Mouse (Mus musculus) kidney, embryonic 14.5 days (tissue): ENCODE data around the gene Uggt1. TPM values are rescaled to one million over a fixed set of nuclear protein-coding genes. Genes with fewer than 3 reads are reported as not detected.
A peak's percentile ranks its signal among the peaks of the same experiment; 100 is the strongest.

Experiments
- ATAC-seq: fragments of 200-750 bp; cut with Nextera tagmentation; 2 replicates; pipeline ENCODE4 v1.8.0; 2017; ENCODE audit warnings: moderate number of reproducible peaks, mild to moderate bottlenecking, moderate TSS enrichment, moderate library complexity; ENCODE audit not compliant: low FRiP score, low TSS enrichment
- H3K27ac ChIP-seq: fragments of 300-500 bp; sonication (generic); 2 replicates; pipeline ENCODE4 v1.5.1; 2014; ENCODE audit warnings: low read depth, mild to moderate bottlenecking, low read length, moderate library complexity, mixed read lengths
- H3K27me3 ChIP-seq: fragments of 300-500 bp; sonication (generic); 2 replicates; pipeline ENCODE4 v1.6.1; 2014; ENCODE audit warnings: mild to moderate bottlenecking, low read length; ENCODE audit not compliant: control insufficient read depth, insufficient read depth
- H3K36me3 ChIP-seq: fragments of 300-500 bp; sonication (generic); 2 replicates; pipeline ENCODE4 v1.6.1; 2014; ENCODE audit warnings: low read length, mixed read lengths; ENCODE audit not compliant: control insufficient read depth, insufficient read depth
- H3K4me1 ChIP-seq: fragments of 300-500 bp; sonication (generic); 2 replicates; pipeline ENCODE4 v1.6.1; 2014; ENCODE audit warnings: low read length, mixed read lengths; ENCODE audit not compliant: control insufficient read depth, insufficient read depth
- H3K4me2 ChIP-seq: fragments of 300-500 bp; sonication (generic); replicated peaks from 2 replicates; pipeline ENCODE4 v1.6.1; 2014; ENCODE audit warnings: low read depth, mild to moderate bottlenecking, low read length
- H3K4me3 ChIP-seq: fragments of 300-500 bp; sonication (generic); 2 replicates; pipeline ENCODE4 v1.5.1; 2014; ENCODE audit warnings: mild to moderate bottlenecking, low read length
- H3K9ac ChIP-seq: fragments of 300-500 bp; sonication (generic); 2 replicates; pipeline ENCODE4 v1.6.1; 2014; ENCODE audit warnings: low read depth, mild to moderate bottlenecking, low read length, moderate library complexity
- H3K9me3 ChIP-seq: fragments of 300-500 bp; sonication (generic); 2 replicates; pipeline ENCODE4 v1.6.1; 2016; ENCODE audit warnings: low read length; ENCODE audit not compliant: control insufficient read depth
- WGBS: fragments of 180-500 bp; shearing (Covaris S2); extraction: QIAGEN DNeasy Blood & Tissue Kit; methylation state at CpG from one replicate; pipeline ENCODE4 v1.1.7; 2014; 5-methylcytosine and 5-hydroxymethylcytosine counted together
- polyA plus RNA-seq: library from polyadenylated mRNA; unstranded; fragments of >200 nt; fragmentation: Nextera tagmentation; extraction: Ambion mirVana; gene quantifications from 2 replicates; pipeline ENCODE4 v1.2.1, GENCODE M21; 2014

Gene Uggt1
- polyA plus RNA-seq, 1 experiment from 2014 or later, result 81.1 TPM

- H3K27me3 ChIP-seq, result no peaks in the 10 kb centered on the region
- no peak overlapping the region for H3K27ac ChIP-seq
- no peaks in the 10 kb centered on the region for H3K9me3 ChIP-seq
- no peak overlapping the region for H3K4me2 ChIP-seq
- peak; percentile 56; the same call in 1 of the 2 replicates for ATAC-seq
- H3K36me3 ChIP-seq, result peaks cover 33% of the 10 kb centered on the region
- no peak overlapping the region for H3K9ac ChIP-seq
- WGBS, result 65% methylated on average over 11 of the region's 11 CpGs
- no peaks in the 10 kb centered on the region for H3K4me1 ChIP-seq
- H3K4me3 ChIP-seq, result no peak overlapping the region
Measured at GRCm38 (mm10) chr1:36105917-36106706, 138.4 kb downstream of the Uggt1 start.

GRCm38 (mm10) chr1:36100371-36100770 lies 144.1 kb downstream of the Uggt1 start:
- no peak for ATAC-seq
- Histone ChIP-seq H3K36me3 (peaks cover 25% of the 10 kb centered on the region), H3K9me3 (no peaks in the 10 kb centered on the region), H3K4me1 (no peaks in the 10 kb centered on the region), H3K4me2 (no peak overlapping the region), H3K4me3 (no peak overlapping the region), H3K27ac (no peak overlapping the region), H3K27me3 (no peaks in the 10 kb centered on the region), H3K9ac (no peak overlapping the region)
- WGBS, result 89% methylated on average over 3 of the region's 3 CpGs

DNA sequence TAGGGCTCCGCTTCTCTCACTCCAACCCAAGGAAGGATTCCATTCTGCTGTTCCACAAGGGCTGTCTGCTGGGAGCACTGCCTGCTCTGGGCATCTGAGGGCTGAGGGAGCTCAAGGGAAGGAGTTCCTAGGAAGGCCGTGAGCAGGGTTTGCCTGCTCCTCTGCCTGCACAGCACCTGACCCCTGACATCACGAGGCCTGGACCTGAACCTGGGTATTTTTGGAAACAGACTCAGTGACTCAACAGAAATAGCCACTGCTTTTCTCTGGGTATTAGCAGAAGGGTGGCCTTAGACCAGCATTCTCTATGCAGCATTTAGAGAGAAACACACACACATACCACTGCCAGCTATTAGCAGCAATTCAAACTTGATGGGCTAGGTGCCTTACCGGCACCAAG lies 146.1 kb downstream of the Uggt1 start:
- Histone ChIP-seq H3K9ac (no peak overlapping the region), H3K9me3 (no peaks in the 10 kb centered on the region), H3K4me2 (no peak overlapping the region), H3K4me3 (no peak overlapping the region), H3K27me3 (no peaks in the 10 kb centered on the region), H3K36me3 (peaks cover 25% of the 10 kb centered on the region), H3K4me1 (no peaks in the 10 kb centered on the region), H3K27ac (no peak overlapping the region)
- WGBS, result 90% methylated on average over 4 of the region's 4 CpGs
- no peak for ATAC-seq

DNA sequence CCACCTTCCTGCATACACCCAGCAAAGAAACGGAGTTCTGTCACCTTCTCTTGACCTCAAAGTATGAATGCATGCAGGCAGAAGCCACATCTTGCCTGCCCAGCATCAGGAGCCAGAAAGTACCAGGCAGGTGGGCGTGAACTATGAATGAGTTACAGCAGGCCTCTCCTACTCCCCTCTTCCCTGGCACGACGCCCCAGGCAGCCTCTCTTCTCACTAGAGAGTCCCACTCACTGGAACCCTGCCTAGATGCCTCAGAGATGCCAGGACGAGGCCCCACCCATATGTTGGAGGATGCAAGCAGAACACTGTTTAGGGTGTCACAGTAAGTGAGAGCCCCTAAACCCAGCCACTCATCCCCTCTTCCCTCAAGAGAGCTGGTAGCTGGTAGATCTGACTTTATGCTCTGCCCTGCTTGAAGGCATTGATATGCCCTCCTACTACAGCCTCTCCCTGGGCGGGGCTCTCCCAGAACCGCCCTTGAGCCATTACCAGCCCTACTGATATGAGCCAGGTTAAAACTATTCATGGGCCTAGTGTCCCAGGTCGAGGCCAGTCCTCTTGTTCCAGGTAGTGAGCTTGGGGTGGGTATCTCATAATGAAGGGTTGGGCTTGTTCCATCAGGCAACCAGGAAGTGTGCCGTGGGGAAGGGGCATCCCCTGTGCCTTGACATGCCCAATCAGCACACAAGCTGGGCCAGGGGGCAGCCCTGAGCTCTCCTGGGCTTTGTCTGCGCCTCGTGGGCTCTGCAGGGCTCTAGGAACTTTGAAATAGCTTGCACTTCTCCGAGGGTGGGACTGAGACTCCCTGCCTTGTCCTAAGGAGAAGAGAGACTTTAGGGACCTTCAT lies 148.9 kb downstream of the Uggt1 start:
- Histone ChIP-seq H3K9me3 (no peaks in the 10 kb centered on the region), H3K27ac (no peak overlapping the region), H3K4me1 (peaks cover 3% of the 10 kb centered on the region), H3K36me3 (peaks cover 29% of the 10 kb centered on the region), H3K4me2 (no peak overlapping the region), H3K9ac (no peak overlapping the region), H3K4me3 (no peak overlapping the region), H3K27me3 (no peaks in the 10 kb centered on the region)
- WGBS, result 77% methylated on average over 12 of the region's 12 CpGs
- no peak for ATAC-seq

- Histone ChIP-seq H3K9ac (no peak overlapping the region), H3K4me1 (peaks cover 22% of the 10 kb centered on the region), H3K9me3 (no peaks in the 10 kb centered on the region), H3K36me3 (peaks cover 31% of the 10 kb centered on the region), H3K27ac (no peak overlapping the region), H3K4me2 (no peak overlapping the region), H3K27me3 (no peaks in the 10 kb centered on the region), H3K4me3 (no peak overlapping the region)
- ATAC-seq, result no peak
- 93% methylated on average over 8 of the region's 8 CpGs for WGBS
Measured at GRCm38 (mm10) chr1:36093741-36094140, 150.8 kb downstream of the Uggt1 start.

DNA sequence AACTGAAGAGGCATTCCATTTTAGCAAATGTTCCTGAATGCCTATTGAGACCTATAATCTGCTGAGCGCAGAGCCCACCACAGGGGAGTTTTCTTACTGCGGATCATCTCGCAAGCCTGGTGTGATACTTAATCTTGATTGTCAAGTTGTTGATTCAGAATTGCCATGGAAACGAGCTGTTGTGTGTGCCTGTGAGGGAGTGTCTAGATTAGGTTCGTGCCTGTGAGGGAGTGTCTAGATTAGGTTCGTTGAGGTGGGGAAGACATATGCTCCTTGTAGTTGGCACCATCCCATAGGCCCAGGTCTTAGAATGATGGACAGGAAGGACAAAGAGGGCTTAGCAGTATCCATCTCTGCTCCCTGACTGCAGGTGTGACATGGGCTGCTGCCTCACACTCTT lies 153.3 kb downstream of the Uggt1 start:
- WGBS, result 75% methylated on average over 6 of the region's 6 CpGs
- H3K27ac ChIP-seq, result no peak overlapping the region
- no peaks in the 10 kb centered on the region for H3K27me3 ChIP-seq
- H3K9ac ChIP-seq, result no peak overlapping the region
- peaks cover 37% of the 10 kb centered on the region for H3K4me1 ChIP-seq
- H3K4me3 ChIP-seq, result no peak overlapping the region
- H3K9me3 ChIP-seq, result no peaks in the 10 kb centered on the region
- H3K4me2 ChIP-seq, result no peak overlapping the region
- H3K36me3 ChIP-seq, result peaks cover 31% of the 10 kb centered on the region
- no peak for ATAC-seq

DNA sequence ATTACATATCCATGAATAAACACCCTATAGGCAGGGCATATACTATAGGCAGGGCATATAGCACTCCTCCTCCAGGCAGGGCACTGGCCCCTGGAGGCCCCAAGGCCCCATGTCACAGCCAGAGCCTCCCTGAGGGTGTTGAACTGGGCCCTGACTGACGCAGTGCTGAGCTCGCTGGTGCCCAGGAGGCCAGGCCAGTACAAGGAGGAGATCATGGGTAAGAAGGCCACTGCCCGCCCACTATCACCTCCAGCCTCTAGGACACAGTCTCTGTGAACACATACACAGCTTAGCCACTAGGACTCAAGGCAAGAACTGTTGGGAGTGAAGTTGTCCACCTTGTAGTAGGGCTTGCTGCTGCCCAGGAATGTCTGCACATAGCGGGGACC lies 153.8 kb downstream of the Uggt1 start:
- WGBS, result 82% methylated on average over 4 of the region's 4 CpGs
- ATAC-seq, result no peak
- H3K4me1 ChIP-seq, result peaks cover 37% of the 10 kb centered on the region
- H3K9me3 ChIP-seq, result no peaks in the 10 kb centered on the region
- H3K36me3 ChIP-seq, result peaks cover 32% of the 10 kb centered on the region
- H3K4me2 ChIP-seq, result no peak overlapping the region
- H3K27me3 ChIP-seq, result no peaks in the 10 kb centered on the region
- H3K9ac ChIP-seq, result no peak overlapping the region
- H3K27ac ChIP-seq, result no peak overlapping the region
- H3K4me3 ChIP-seq, result no peak overlapping the region
